Mouse (Mus musculus) fat pad, adult 2 months (tissue): ENCODE data around the gene Hipk4.
A peak's percentile ranks its signal among the peaks of the same experiment; 100 is the strongest.

ENCODE experiments used
- DNase-seq: peaks from one replicate; pipeline ENCODE4 v3.0.0-alpha.2; 2011; ENCODE audit warnings: low read depth, low spot score; ENCODE audit errors: extremely low read depth

Hipk4 gene

GRCm38 (mm10) chr7:27522967-27523366 lies at the start of gene Hipk4:
Hipk4 (plus strand) TSS chr7:27523267.
- no peak for DNase-seq

- DNase-seq = no peak
Measured at GRCm38 (mm10) chr7:27473835-27474489, 49.1 kb upstream of the Hipk4 start.

GRCm38 (mm10) chr7:27474490-27474954 lies 48.5 kb upstream of the Hipk4 start:
- DNase-seq = peak; percentile 87

GRCm38 (mm10) chr7:27475596-27475995 lies 47.5 kb upstream of the Hipk4 start:
- DNase-seq = no peak

GRCm38 (mm10) chr7:27476098-27476635 lies 46.9 kb upstream of the Hipk4 start:
- DNase-seq = no peak

- DNase-seq = no peak
Measured at GRCm38 (mm10) chr7:27478561-27478960, 44.5 kb upstream of the Hipk4 start.

- no peak for DNase-seq
Measured at GRCm38 (mm10) chr7:27479750-27480149, 43.3 kb upstream of the Hipk4 start.

- no peak for DNase-seq
Measured at GRCm38 (mm10) chr7:27480506-27480905, 42.6 kb upstream of the Hipk4 start.

- no peak for DNase-seq
Measured at GRCm38 (mm10) chr7:27480927-27481626, 42.0 kb upstream of the Hipk4 start.

GRCm38 (mm10) chr7:27481627-27481969 lies 41.5 kb upstream of the Hipk4 start:
- DNase-seq = no peak

GRCm38 (mm10) chr7:27483860-27484259 lies 39.2 kb upstream of the Hipk4 start:
- DNase-seq = no peak

- no peak for DNase-seq
Measured at GRCm38 (mm10) chr7:27486102-27486769, 36.8 kb upstream of the Hipk4 start.

- peak; percentile 83 for DNase-seq
Measured at GRCm38 (mm10) chr7:27486770-27487697, 36.0 kb upstream of the Hipk4 start, which contains the start of gene Sertad1. Sertad1 (plus strand) TSS chr7:27486910.

GRCm38 (mm10) chr7:27487740-27488268 lies 35.3 kb upstream of the Hipk4 start:
- no peak for DNase-seq

- no peak for DNase-seq
Measured at GRCm38 (mm10) chr7:27489270-27489869, 33.7 kb upstream of the Hipk4 start.

- no peak for DNase-seq
Measured at GRCm38 (mm10) chr7:27490227-27490542, 32.9 kb upstream of the Hipk4 start.

GRCm38 (mm10) chr7:27490543-27491329 lies 32.3 kb upstream of the Hipk4 start:
- DNase-seq = peak; percentile 40

GRCm38 (mm10) chr7:27491856-27492255 lies 31.2 kb upstream of the Hipk4 start:
- DNase-seq = no peak

GRCm38 (mm10) chr7:27493022-27493421 lies 30.0 kb upstream of the Hipk4 start:
- DNase-seq = no peak
